Mouse (Mus musculus) ES-E14 (cell line): ENCODE measurements around the gene Zbtb8a. TPM values are rescaled to one million over a fixed set of nuclear protein-coding genes. Genes with fewer than 3 reads are reported as not detected.
A peak's percentile ranks its signal among the peaks of the same experiment; 100 is the strongest.

Experiments used
- DNase-seq: peaks from one replicate; pipeline ENCODE4 v3.0.0-alpha.2; 2013; ENCODE audit warnings: low read depth, low spot score
- H3K27ac ChIP-seq: 2 replicates; pipeline ENCODE4 v1.5.1; 2012; ENCODE audit warnings: low read depth, mild to moderate bottlenecking, low read length, moderate library complexity, mixed read lengths; ENCODE audit not compliant: poor library complexity, insufficient read depth, severe bottlenecking
- H3K36me3 ChIP-seq: 2 replicates; pipeline ENCODE4 v1.6.1; 2012; ENCODE audit warnings: mild to moderate bottlenecking, low read length, moderate library complexity, mixed read lengths; ENCODE audit not compliant: control insufficient read depth, poor library complexity, insufficient read depth, severe bottlenecking
- H3K4me1 ChIP-seq, 2 experiments: fragments of 150-350 bp in 1 of 2; sonication (generic) in 1 of 2; 2 replicates each; pipeline ENCODE4 v1.6.1; 2012; ENCODE audit warnings: low read length in 2 of 2, mild to moderate bottlenecking in 1 of 2, mixed read lengths in 1 of 2; ENCODE audit not compliant: control insufficient read depth in 2 of 2, insufficient read depth in 2 of 2, poor library complexity in 1 of 2
- H3K4me3 ChIP-seq, 2 experiments: fragments of 150-350 bp in 1 of 2; sonication (generic) in 1 of 2; 2 replicates each; pipeline ENCODE4 v1.5.1; 2012; ENCODE audit warnings: low read length in 2 of 2, low read depth in 1 of 2, mild to moderate bottlenecking in 1 of 2, mixed read lengths in 1 of 2; ENCODE audit not compliant: insufficient read depth in 1 of 2, poor library complexity in 1 of 2, severe bottlenecking in 1 of 2
- H3K9ac ChIP-seq: 2 replicates; pipeline ENCODE4 v1.6.1; 2012; ENCODE audit warnings: low read depth, mild to moderate bottlenecking, low read length, mixed read lengths; ENCODE audit not compliant: poor library complexity, insufficient read depth, severe bottlenecking
- H3K9me3 ChIP-seq: fragments of 150-350 bp; sonication (generic); 2 replicates; pipeline ENCODE4 v1.6.1; 2012; ENCODE audit warnings: low read depth, mild to moderate bottlenecking, low read length; ENCODE audit not compliant: control insufficient read depth, insufficient read depth
- CHD2 ChIP-seq: IDR thresholded peaks from 2 replicates; pipeline ENCODE4 v1.6.1; 2014; ENCODE audit warnings: mild to moderate bottlenecking, low read depth, low read length, inconsistent platforms
- HCFC1 ChIP-seq: IDR thresholded peaks from 2 replicates; pipeline ENCODE4 v1.6.1; 2012; ENCODE audit warnings: low read length, inconsistent platforms, borderline replicate concordance; ENCODE audit not compliant: insufficient read depth
- MAFK ChIP-seq: IDR thresholded peaks from 2 replicates; pipeline ENCODE4 v1.6.1; 2014; ENCODE audit warnings: mild to moderate bottlenecking, low read depth, low read length, inconsistent platforms; ENCODE audit not compliant: insufficient read depth
- ZC3H11A ChIP-seq: IDR thresholded peaks from 2 replicates; pipeline ENCODE4 v1.6.1; 2012; ENCODE audit warnings: low read depth, mild to moderate bottlenecking, inconsistent platforms, low read length, borderline replicate concordance
- ZNF384 ChIP-seq: IDR thresholded peaks from 2 replicates; pipeline ENCODE4 v1.6.1; 2012; ENCODE audit warnings: low read depth, low read length, inconsistent platforms
- in situ Hi-C, 2 experiments: fragments of 600-800 bp; cut with MboI; formaldehyde crosslinking; loops; one replicate each; pipeline ENCODE4 v1.15.1; 2025; ENCODE audit warnings: low sequenced_read_pairs in 2 of 2, inconsistent platforms in 1 of 2; ENCODE audit not compliant: unreplicated experiment in 2 of 2
- total RNA-seq: library from RNA; depleted of rRNA; stranded (reverse); fragments of 300-350 nt; gene quantifications from 2 replicates; pipeline ENCODE4 v1.2.3, GENCODE M21; 2012

The Zbtb8a gene
- total RNA-seq, 1 experiment, result 25.3 TPM

- in situ Hi-C loops, result no loop called here
- Histone ChIP-seq H3K27ac (no peak overlapping the region), H3K4me3 (no peak overlapping the region), H3K9me3 (no peaks in the 10 kb centered on the region), H3K9ac (no peak overlapping the region), H3K36me3 (no peaks in the 10 kb centered on the region), H3K4me1 (peaks cover 11 to 12% of the 10 kb centered on the region in 2 experiments; a peak in 3 of 4 replicates)
- TF ChIP-seq CHD2, result no peak
- no peak for TF ChIP-seq ZNF384
- TF ChIP-seq HCFC1, result no peak
- no peak for TF ChIP-seq ZC3H11A
- DNase-seq, result no peak
Observed at GRCm38 (mm10) chr4:129386269-129386946, 8.5 kb upstream of the Zbtb8a start.

- H3K9me3 ChIP-seq, result no peaks in the 10 kb centered on the region
- DNase-seq, result no peak
- no peak overlapping the region for H3K4me3 ChIP-seq
- in situ Hi-C loops, result no loop called here
- no peak overlapping the region for H3K27ac ChIP-seq
- TF ChIP-seq ZNF384, result no peak
- TF ChIP-seq CHD2, result no peak
- TF ChIP-seq ZC3H11A, result no peak
- TF ChIP-seq HCFC1, result no peak
- TF ChIP-seq MAFK, result no peak
- H3K9ac ChIP-seq, result no peak overlapping the region
- peaks cover 12% of the 10 kb centered on the region in 2 experiments; a peak in 3 of 4 replicates for H3K4me1 ChIP-seq
- H3K36me3 ChIP-seq, result no peaks in the 10 kb centered on the region
Observed at GRCm38 (mm10) chr4:129385685-129386084, 7.8 kb upstream of the Zbtb8a start.

- no peak overlapping the region for H3K27ac ChIP-seq
- TF ChIP-seq MAFK (no peak), ZNF384 (no peak), CHD2 (no peak), HCFC1 (no peak), ZC3H11A (no peak)
- peaks cover 13 to 16% of the 10 kb centered on the region in 2 experiments for H3K4me1 ChIP-seq
- no peak for DNase-seq
- in situ Hi-C loops, result no loop called here
- H3K36me3 ChIP-seq, result no peaks in the 10 kb centered on the region
- no peaks in the 10 kb centered on the region for H3K9me3 ChIP-seq
- H3K9ac ChIP-seq, result no peak overlapping the region
- H3K4me3 ChIP-seq, result no peak overlapping the region
Observed at GRCm38 (mm10) chr4:129384440-129384839, 6.5 kb upstream of the Zbtb8a start.

GRCm38 (mm10) chr4:129383586-129383985 is 5.7 kb upstream of the Zbtb8a start:
- Histone ChIP-seq H3K36me3 (no peaks in the 10 kb centered on the region), H3K27ac (no peak overlapping the region), H3K4me3 (no peak overlapping the region), H3K9ac (no peak overlapping the region), H3K4me1 (peaks cover 13 to 18% of the 10 kb centered on the region in 2 experiments), H3K9me3 (no peaks in the 10 kb centered on the region)
- no peak for TF ChIP-seq ZNF384
- no peak for TF ChIP-seq MAFK
- no peak for TF ChIP-seq HCFC1
- TF ChIP-seq CHD2, result no peak
- no peak for TF ChIP-seq ZC3H11A
- no peak for DNase-seq
- in situ Hi-C loops, result no loop called here

GRCm38 (mm10) chr4:129382488-129382887 is 4.6 kb upstream of the Zbtb8a start:
- no peak for DNase-seq
- no peak overlapping the region for H3K4me3 ChIP-seq
- no peaks in the 10 kb centered on the region for H3K9me3 ChIP-seq
- no peaks in the 10 kb centered on the region for H3K36me3 ChIP-seq
- TF ChIP-seq CHD2 (no peak), ZC3H11A (no peak), HCFC1 (no peak; the same call in 1 of the 2 replicates), MAFK (no peak), ZNF384 (no peak)
- in situ Hi-C loops, result no loop called here
- H3K9ac ChIP-seq, result no peak overlapping the region
- peaks cover 7 to 15% of the 10 kb centered on the region in 2 experiments for H3K4me1 ChIP-seq
- peak overlapping the region; percentile 6 for H3K27ac ChIP-seq
